Mouse (Mus musculus): ENCODE results near the gene Ctrl. TPM values are rescaled to one million over a fixed set of nuclear protein-coding genes. Genes with fewer than 3 reads are reported as not detected.

The Ctrl gene
- total and polyA plus RNA-seq, 3 experiments = 1.5 to 3.0 TPM; not detected in 1

GRCm38 (mm10) chr8:105961101-105961500 lies 27.4 kb upstream of the Ctrl start:
- H3K9me3 ChIP-seq (replicated peaks; ENCODE audit: insufficient read depth, low read length) = no peaks in the 10 kb centered on the region
- TF ChIP-seq KAT2A (conservative IDR thresholded peaks at IDR 0.05; ENCODE audit: low read depth, low read length) (no peak), MYC (IDR thresholded peaks at IDR 0.05; ENCODE audit: low read depth, low read length) (no peak), EP300 (IDR thresholded peaks at IDR 0.05; ENCODE audit: low read depth in 1 of 2, low read length in 2 of 2) (no peak), POLR2A (IDR thresholded peaks at IDR 0.05; ENCODE audit: control insufficient read depth in 1 of 2, insufficient read depth in 1 of 2, low read depth in 1 of 2, low read length in 2 of 2, poor library complexity in 1 of 2) (no peak), NELFE (IDR thresholded peaks at IDR 0.05; ENCODE audit: low read depth, low read length) (no peak), MAZ (IDR thresholded peaks at IDR 0.05; ENCODE audit: low read depth, low read length) (no peak)
- H3K4me1 ChIP-seq (ENCODE audit: control insufficient read depth in 1 of 2, insufficient read depth in 2 of 2, low read length in 2 of 2) = peaks cover 3 to 23% of the 10 kb centered on the region in 2 experiments; a peak in 3 of 4 replicates
- no peaks in the 10 kb centered on the region for H3K27me3 ChIP-seq (ENCODE audit: control insufficient read depth in 1 of 2, insufficient read depth in 2 of 2, low read length in 2 of 2)
- no peak overlapping the region for H3K9ac ChIP-seq (ENCODE audit: control insufficient read depth, low read depth, low read length, poor library complexity, severe bottlenecking)
- H3K36me3 ChIP-seq (ENCODE audit: control insufficient read depth in 1 of 2, insufficient read depth in 2 of 2, low read length in 2 of 2) = peaks cover 4% of the 10 kb centered on the region in 2 experiments
- H3K79me2 ChIP-seq (ENCODE audit: control insufficient read depth, insufficient read depth, low read length, poor library complexity) = peaks cover 20% of the 10 kb centered on the region
- no peak overlapping the region for H3K27ac ChIP-seq (ENCODE audit: control insufficient read depth, low read depth, low read length)
- H3K4me3 ChIP-seq (ENCODE audit: control insufficient read depth in 1 of 2, insufficient read depth in 1 of 2, low read depth in 2 of 2, low read length in 2 of 2) = no peak overlapping the region
- DNase-seq (ENCODE audit: low read depth, low spot score) = no peak

DNA sequence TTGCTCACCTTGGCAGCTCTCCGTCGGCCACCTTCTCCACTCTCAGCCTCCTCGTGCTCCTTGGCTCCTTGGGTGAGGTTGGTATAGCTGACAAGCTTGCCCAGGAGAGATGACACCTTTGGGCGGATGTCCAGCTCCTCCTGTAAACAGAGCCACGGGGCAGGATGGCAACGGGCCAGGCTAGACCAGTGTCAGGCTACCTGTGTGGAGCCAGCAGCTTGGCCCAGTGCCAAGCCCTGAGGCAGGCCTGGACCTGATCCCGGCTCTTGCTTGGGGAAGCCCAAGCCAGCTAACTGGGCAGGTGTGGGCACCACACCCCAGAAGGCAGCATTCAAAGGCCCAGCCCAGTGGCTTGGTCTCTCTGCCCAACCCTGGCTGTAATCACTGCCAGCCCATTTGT lies 25.7 kb upstream of the Ctrl start:
- H3K9me3 ChIP-seq (replicated peaks; ENCODE audit: insufficient read depth, low read length) = no peaks in the 10 kb centered on the region
- peaks cover 4 to 6% of the 10 kb centered on the region in 2 experiments for H3K36me3 ChIP-seq (ENCODE audit: control insufficient read depth in 1 of 2, insufficient read depth in 2 of 2, low read length in 2 of 2)
- H3K79me2 ChIP-seq (ENCODE audit: control insufficient read depth, insufficient read depth, low read length, poor library complexity) = peaks cover 5% of the 10 kb centered on the region
- H3K4me3 ChIP-seq (ENCODE audit: control insufficient read depth in 1 of 2, insufficient read depth in 1 of 2, low read depth in 2 of 2, low read length in 2 of 2) = no peak overlapping the region
- H3K4me1 ChIP-seq (ENCODE audit: control insufficient read depth in 1 of 2, insufficient read depth in 2 of 2, low read length in 2 of 2) = peaks cover 3 to 15% of the 10 kb centered on the region in 2 experiments; a peak in 3 of 4 replicates
- no peak for DNase-seq (ENCODE audit: low read depth, low spot score)
- no peaks in the 10 kb centered on the region for H3K27me3 ChIP-seq (ENCODE audit: control insufficient read depth in 1 of 2, insufficient read depth in 2 of 2, low read length in 2 of 2)
- H3K9ac ChIP-seq (ENCODE audit: control insufficient read depth, low read depth, low read length, poor library complexity, severe bottlenecking) = no peak overlapping the region
- no peak overlapping the region for H3K27ac ChIP-seq (ENCODE audit: control insufficient read depth, low read depth, low read length)
- TF ChIP-seq ZNF384 (IDR thresholded peaks at IDR 0.05; ENCODE audit: low read depth, low read length) (no peak), E2F4 (IDR thresholded peaks at IDR 0.05; ENCODE audit: borderline replicate concordance, low read depth, low read length) (no peak), NELFE (IDR thresholded peaks at IDR 0.05; ENCODE audit: low read depth, low read length) (no peak), MEF2A (IDR thresholded peaks at IDR 0.05; ENCODE audit: extremely low read depth, insufficient replicate concordance, low read depth, low read length, poor library complexity, severe bottlenecking) (no peak), JUND (IDR thresholded peaks at IDR 0.05; ENCODE audit: low read depth, low read length) (no peak), CHD1 (IDR thresholded peaks at IDR 0.05; ENCODE audit: low read depth, low read length) (no peak)

- peaks cover 3 to 10% of the 10 kb centered on the region in 2 experiments; a peak in 3 of 4 replicates for H3K4me1 ChIP-seq (ENCODE audit: control insufficient read depth in 1 of 2, insufficient read depth in 2 of 2, low read length in 2 of 2)
- H3K4me3 ChIP-seq (ENCODE audit: control insufficient read depth in 1 of 2, insufficient read depth in 1 of 2, low read depth in 2 of 2, low read length in 2 of 2) = no peak overlapping the region
- DNase-seq (ENCODE audit: low read depth, low spot score) = no peak
- no peaks in the 10 kb centered on the region for H3K27me3 ChIP-seq (ENCODE audit: control insufficient read depth in 1 of 2, insufficient read depth in 2 of 2, low read length in 2 of 2)
- no peaks in the 10 kb centered on the region for H3K9me3 ChIP-seq (replicated peaks; ENCODE audit: insufficient read depth, low read length)
- peaks cover 4% of the 10 kb centered on the region; the same call in 1 of the 2 replicates for H3K79me2 ChIP-seq (ENCODE audit: control insufficient read depth, insufficient read depth, low read length, poor library complexity)
- TF ChIP-seq SIN3A (IDR thresholded peaks at IDR 0.05; ENCODE audit: low read length) (no peak), MEF2A (IDR thresholded peaks at IDR 0.05; ENCODE audit: extremely low read depth, insufficient replicate concordance, low read depth, low read length, poor library complexity, severe bottlenecking) (no peak), E2F4 (IDR thresholded peaks at IDR 0.05; ENCODE audit: borderline replicate concordance, low read depth, low read length) (no peak), ZKSCAN1 (IDR thresholded peaks at IDR 0.05; ENCODE audit: low read depth, low read length) (no peak), MAFK (IDR thresholded peaks at IDR 0.05; ENCODE audit: borderline replicate concordance, low read depth, low read length) (no peak), HCFC1 (IDR thresholded peaks at IDR 0.05; ENCODE audit: low read depth, low read length) (no peak), CHD2 (IDR thresholded peaks at IDR 0.05; ENCODE audit: low read length) (no peak), ZC3H11A (IDR thresholded peaks at IDR 0.05; ENCODE audit: low read depth, low read length) (no peak), ELF1 (IDR thresholded peaks at IDR 0.05; ENCODE audit: low read depth, low read length) (no peak), MXI1 (IDR thresholded peaks at IDR 0.05; ENCODE audit: low read depth, low read length) (no peak), BHLHE40 (IDR thresholded peaks at IDR 0.05; ENCODE audit: borderline replicate concordance, low read depth, low read length) (no peak), EP300 (IDR thresholded peaks at IDR 0.05; ENCODE audit: low read depth in 1 of 2, low read length in 2 of 2) (no peak), POLR2AphosphoS5 (IDR thresholded peaks at IDR 0.05; ENCODE audit: borderline replicate concordance, low read depth, low read length) (no peak), SMC3 (IDR thresholded peaks at IDR 0.05; ENCODE audit: low read depth, low read length) (no peak), KAT2A (conservative IDR thresholded peaks at IDR 0.05; ENCODE audit: low read depth, low read length) (no peak), TBP (IDR thresholded peaks at IDR 0.05; ENCODE audit: low read depth, low read length) (no peak)
- no peak overlapping the region for H3K27ac ChIP-seq (ENCODE audit: control insufficient read depth, low read depth, low read length)
- H3K36me3 ChIP-seq (ENCODE audit: control insufficient read depth in 1 of 2, insufficient read depth in 2 of 2, low read length in 2 of 2) = peaks cover 4 to 6% of the 10 kb centered on the region in 2 experiments
- no peak overlapping the region for H3K9ac ChIP-seq (ENCODE audit: control insufficient read depth, low read depth, low read length, poor library complexity, severe bottlenecking)
Measured at GRCm38 (mm10) chr8:105957813-105958212, 24.2 kb upstream of the Ctrl start.

Data from MEL (cell line).